9 mouse cellular contexts compared by ENCODE assay signal in genomic region chr13:63278141-63278631, GRCm38 (mm10).
DNase-seq lines count a peak whose midpoint lies in the region; ATAC-seq and TF ChIP-seq lines count a peak whose summit lies in the region.
"Had no signal": no experiment of that assay in that cellular context is flagged by ENCODE, and none has a peak within 500 bp of the region (broad histone marks: within the 10 kb centered on the region; RNA-seq: fewer than 3 reads in every experiment).

No protein-coding gene starts in this region.

- no peak overlapping the region for H3K9ac ChIP-seq in heart, embryonic 11.5 days (ENCODE audit: low read depth, low read length)
- H3K9ac ChIP-seq in kidney, embryonic 15.5 days: 0 out of 2 replicates have a peak overlapping the region, but pooled peaks have one; percentile 8
- H3K9ac ChIP-seq in neural tube, embryonic 12.5 days: 0 out of 2 replicates have a peak overlapping the region, but pooled peaks have one; percentile 6

- peak; percentile 16; the same call in 1 of the 2 replicates for ATAC-seq in heart, embryonic 11.5 days (replicated peaks; ENCODE audit: insufficient number of reproducible peaks, low FRiP score, low TSS enrichment)
- no peak for ATAC-seq in kidney, embryonic 15.5 days (replicated peaks; ENCODE audit: low FRiP score)
- ATAC-seq in neural tube, embryonic 12.5 days (ENCODE audit: low FRiP score, low read depth): no peak

- no peak for TF ChIP-seq POLR2A in lung, adult 2 months (IDR thresholded peaks at IDR 0.05; ENCODE audit: borderline replicate concordance, extremely low read depth, low read depth, low read length)

- H3K36me3 ChIP-seq in heart, embryonic 11.5 days (ENCODE audit: control insufficient read depth, insufficient read depth, low read length): no peaks in the 10 kb centered on the region; the same call in 1 of the 2 replicates
- H3K36me3 ChIP-seq in kidney, embryonic 15.5 days: peaks cover 20% of the 10 kb centered on the region
- H3K36me3 ChIP-seq in neural tube, embryonic 12.5 days: peaks cover 4% of the 10 kb centered on the region

- no peak for TF ChIP-seq CTCF in lung, adult 2 months (IDR thresholded peaks at IDR 0.05; ENCODE audit: insufficient read depth, low read length)

- no peaks in the 10 kb centered on the region for H3K27me3 ChIP-seq in heart, embryonic 11.5 days (ENCODE audit: control insufficient read depth, insufficient read depth, low read length)
- no peaks in the 10 kb centered on the region for H3K27me3 ChIP-seq in kidney, embryonic 15.5 days
- H3K27me3 ChIP-seq in neural tube, embryonic 12.5 days (replicated peaks): no peaks in the 10 kb centered on the region; the same call in 1 of the 2 replicates

- H3K9me3 ChIP-seq in heart, embryonic 11.5 days (replicated peaks; ENCODE audit: control insufficient read depth, low read length): no peaks in the 10 kb centered on the region
- no peaks in the 10 kb centered on the region for H3K9me3 ChIP-seq in kidney, embryonic 15.5 days (replicated peaks)
- H3K9me3 ChIP-seq in neural tube, embryonic 12.5 days: no peaks in the 10 kb centered on the region
- H3K9me3 ChIP-seq: G1E had no signal

- H3K27ac ChIP-seq in heart, embryonic 11.5 days (ENCODE audit: low read depth, low read length): peak overlapping the region; percentile 82
- peak overlapping the region; percentile 84 for H3K27ac ChIP-seq in kidney, embryonic 15.5 days
- H3K27ac ChIP-seq in neural tube, embryonic 12.5 days: no peak overlapping the region

- H3K4me2 ChIP-seq in heart, embryonic 11.5 days: peak overlapping the region; percentile 56
- H3K4me2 ChIP-seq in kidney, embryonic 15.5 days: peak overlapping the region; percentile 49
- peak overlapping the region; percentile 50 for H3K4me2 ChIP-seq in neural tube, embryonic 12.5 days (replicated peaks)

- DNase-seq in lung, adult 2 months: peak; percentile 49
- no peak for DNase-seq in lung, postnatal 14 days
- DNase-seq in layer of hippocampus, adult 8-10 months (ENCODE audit: low spot score in 2 of 2): no peak
- no peak for DNase-seq in c-Kit-positive CD71-positive TER-119-positive erythroid progenitor cells, embryonic 14.5 days (ENCODE audit: low spot score)
- no peak for DNase-seq in frontal cortex, adult 2 months (ENCODE audit: extremely low spot score in 1 of 2, low spot score in 1 of 2)

- peak overlapping the region; percentile 58 for H3K4me3 ChIP-seq in lung, adult 2 months (replicated peaks; ENCODE audit: extremely low read depth, low read depth, low read length)
- no peak overlapping the region for H3K4me3 ChIP-seq in heart, embryonic 11.5 days (ENCODE audit: low read depth, low read length)
- H3K4me3 ChIP-seq in kidney, embryonic 15.5 days (replicated peaks): peak overlapping the region; percentile 32
- H3K4me3 ChIP-seq in neural tube, embryonic 12.5 days: no peak overlapping the region

- WGBS in lung, adult 2 months: 14% methylated on average over 5 of the region's 5 CpGs
- WGBS in heart, embryonic 11.5 days (ENCODE audit: insufficient replicate concordance): 31% methylated on average over 5 of the region's 5 CpGs
- 24% methylated on average over 5 of the region's 5 CpGs for WGBS in kidney, embryonic 15.5 days
- WGBS in neural tube, embryonic 12.5 days: 39% methylated on average over 5 of the region's 5 CpGs

- peaks cover 56% of the 10 kb centered on the region for H3K4me1 ChIP-seq in lung, adult 2 months (ENCODE audit: control insufficient read depth, insufficient read depth, low read length)
- peaks cover 47% of the 10 kb centered on the region for H3K4me1 ChIP-seq in heart, embryonic 11.5 days (ENCODE audit: control insufficient read depth, insufficient read depth, low read length)
- peaks cover 81% of the 10 kb centered on the region for H3K4me1 ChIP-seq in kidney, embryonic 15.5 days
- H3K4me1 ChIP-seq in neural tube, embryonic 12.5 days: peaks cover 40% of the 10 kb centered on the region

Comparison
In these comparisons a context has a peak if more than half of its experiments do, and no peak if none do; other contexts are left out.
1. H3K4me3 ChIP-seq: peak in lung, adult 2 months (single experiment) and kidney, embryonic 15.5 days (single experiment); none in heart, embryonic 11.5 days (single experiment) and neural tube, embryonic 12.5 days (single experiment).
2. Peak in every context shown above with its lines, with median percentiles within 50 percentile points of each other: H3K4me2 ChIP-seq.